Mouse (Mus musculus) forebrain, embryonic 11.5 days (tissue): ENCODE measurements around the gene Ctxn2. TPM values are rescaled to one million over a fixed set of nuclear protein-coding genes. Genes with fewer than 3 reads are reported as not detected.

ENCODE experiments used
- ATAC-seq: fragments of 200-750 bp; cut with Nextera tagmentation; replicated peaks from 2 replicates; pipeline ENCODE4 v1.8.0; 2017; ENCODE audit warnings: moderate TSS enrichment; ENCODE audit not compliant: low FRiP score
- DNase-seq: peaks from one replicate; pipeline ENCODE4 v3.0.0-alpha.2; 2017; ENCODE audit warnings: low spot score
- H3K27ac ChIP-seq: fragments of 300-500 bp; sonication (generic); 2 replicates; pipeline ENCODE4 v1.5.1; 2014; ENCODE audit warnings: low read depth, low read length
- H3K27me3 ChIP-seq: fragments of 300-500 bp; sonication (generic); 2 replicates; pipeline ENCODE4 v1.6.1; 2014; ENCODE audit warnings: mild to moderate bottlenecking, low read length, mixed read lengths; ENCODE audit not compliant: control insufficient read depth, insufficient read depth
- H3K36me3 ChIP-seq: fragments of 300-500 bp; sonication (generic); 2 replicates; pipeline ENCODE4 v1.6.1; 2014; ENCODE audit warnings: mild to moderate bottlenecking, low read length, moderate library complexity, mixed read lengths; ENCODE audit not compliant: control insufficient read depth, insufficient read depth
- H3K4me1 ChIP-seq: fragments of 300-500 bp; sonication (generic); replicated peaks from 2 replicates; pipeline ENCODE4 v1.6.1; 2014; ENCODE audit warnings: low read length, mixed read lengths; ENCODE audit not compliant: control insufficient read depth, insufficient read depth
- H3K4me2 ChIP-seq: fragments of 300-500 bp; sonication (generic); 2 replicates; pipeline ENCODE4 v1.6.1; 2014; ENCODE audit warnings: low read depth, mild to moderate bottlenecking, low read length, moderate library complexity, mixed read lengths; ENCODE audit not compliant: severe bottlenecking
- H3K4me3 ChIP-seq: fragments of 300-500 bp; sonication (generic); 2 replicates; pipeline ENCODE4 v1.5.1; 2014; ENCODE audit warnings: low read depth, low read length
- H3K9ac ChIP-seq: fragments of 300-500 bp; sonication (generic); 2 replicates; pipeline ENCODE4 v1.6.1; 2014; ENCODE audit warnings: low read length
- H3K9me3 ChIP-seq: fragments of 300-500 bp; sonication (generic); 2 replicates; pipeline ENCODE4 v1.6.1; 2016; ENCODE audit warnings: low read length, mixed read lengths; ENCODE audit not compliant: control insufficient read depth
- WGBS: fragments of 180-500 bp; shearing (Covaris S2); extraction: QIAGEN DNeasy Blood & Tissue Kit; methylation state at CpG from one replicate; pipeline ENCODE4 v1.1.7; 2014; 5-methylcytosine and 5-hydroxymethylcytosine counted together
- polyA plus RNA-seq: library from polyadenylated mRNA; unstranded; fragments of >200 nt; fragmentation: Nextera tagmentation; extraction: Ambion mirVana; gene quantifications from 2 replicates; pipeline ENCODE4 v1.2.1, GENCODE M21; 2014

Gene Ctxn2
- polyA plus RNA-seq, 1 experiment from 2014 or later, result not detected

GRCm38 (mm10) chr2:125123477-125123852 lies 13.0 kb upstream of the Ctxn2 start, which contains the start of gene Myef2:
Gene Myef2 (minus strand): TSS chr2:125123661.
- H3K4me3 ChIP-seq, result peak within 1 kb of the TSS; percentile 72
- peak; percentile 91 for ATAC-seq

DNA sequence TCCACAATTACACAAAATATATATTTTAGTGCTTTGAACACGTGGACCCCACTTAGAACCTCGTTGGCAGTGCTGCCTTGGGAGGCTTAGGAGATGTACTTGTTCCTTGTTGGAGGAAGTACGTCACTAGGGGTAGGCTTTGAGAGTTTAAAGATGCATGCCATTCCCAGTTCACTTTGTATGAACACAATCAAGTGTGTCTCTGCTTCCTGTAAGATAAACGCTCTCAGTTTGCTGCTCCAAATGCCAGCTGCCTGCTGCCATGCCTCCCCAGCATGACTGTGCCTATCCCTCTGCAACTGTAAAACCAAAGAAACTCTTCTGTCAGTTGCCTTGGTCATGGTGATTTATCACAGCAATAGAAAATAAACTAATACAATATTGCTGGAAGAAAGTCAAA lies 10.7 kb upstream of the Ctxn2 start:
- Histone ChIP-seq H3K9ac (no peak overlapping the region), H3K4me2 (no peak overlapping the region), H3K9me3 (no peaks in the 10 kb centered on the region; the same call in 1 of the 2 replicates), H3K4me1 (peaks cover 2% of the 10 kb centered on the region; the same call in 1 of the 2 replicates), H3K27ac (no peak overlapping the region), H3K27me3 (no peaks in the 10 kb centered on the region), H3K4me3 (no peak overlapping the region), H3K36me3 (no peaks in the 10 kb centered on the region)
- ATAC-seq, result no peak
- WGBS, result 43% methylated on average over 4 of the region's 4 CpGs
- no peak for DNase-seq

More at GRCm38 (mm10) chr2:125123477-125123852, 13.0 kb upstream of the Ctxn2 start, which contains the start of gene Myef2:
- Histone ChIP-seq H3K4me2 (peak within 1 kb of the TSS; percentile 65), H3K27ac (peak within 1 kb of the TSS; percentile 82), H3K4me1 (peaks cover 2% of the 10 kb centered on the region; the same call in 1 of the 2 replicates), H3K9ac (peak within 1 kb of the TSS; percentile 95), H3K36me3 (no peaks in the 10 kb centered on the region), H3K27me3 (no peaks in the 10 kb centered on the region), H3K9me3 (no peaks in the 10 kb centered on the region; the same call in 1 of the 2 replicates)
- peak; percentile 95 for DNase-seq
- WGBS, result under 1% methylated on average over 32 of the region's 48 CpGs

- no peaks in the 10 kb centered on the region for H3K27me3 ChIP-seq
- 87% methylated on average over 3 of the region's 3 CpGs for WGBS
Measured at GRCm38 (mm10) chr2:125126792-125127191, 9.7 kb upstream of the Ctxn2 start.

GRCm38 (mm10) chr2:125134113-125134512 lies 2.4 kb upstream of the Ctxn2 start:
- DNase-seq (no peak), ATAC-seq (no peak)
- no peak overlapping the region for H3K4me3 ChIP-seq
- no peaks in the 10 kb centered on the region for H3K4me1 ChIP-seq
- no peak overlapping the region for H3K9ac ChIP-seq
- no peak overlapping the region for H3K27ac ChIP-seq
- no peak overlapping the region for H3K4me2 ChIP-seq
- H3K27me3 ChIP-seq, result no peaks in the 10 kb centered on the region
- H3K36me3 ChIP-seq, result no peaks in the 10 kb centered on the region
- no peaks in the 10 kb centered on the region for H3K9me3 ChIP-seq
- 25% methylated on average over 4 of the region's 4 CpGs for WGBS

More at GRCm38 (mm10) chr2:125126792-125127191, 9.7 kb upstream of the Ctxn2 start:
- H3K27ac ChIP-seq, result no peak overlapping the region
- no peak overlapping the region for H3K4me3 ChIP-seq
- no peaks in the 10 kb centered on the region for H3K36me3 ChIP-seq
- H3K9ac ChIP-seq, result no peak overlapping the region
- ATAC-seq (no peak), DNase-seq (no peak)
- no peaks in the 10 kb centered on the region for H3K4me1 ChIP-seq
- no peak overlapping the region for H3K4me2 ChIP-seq
- H3K9me3 ChIP-seq, result no peaks in the 10 kb centered on the region; the same call in 1 of the 2 replicates

DNA sequence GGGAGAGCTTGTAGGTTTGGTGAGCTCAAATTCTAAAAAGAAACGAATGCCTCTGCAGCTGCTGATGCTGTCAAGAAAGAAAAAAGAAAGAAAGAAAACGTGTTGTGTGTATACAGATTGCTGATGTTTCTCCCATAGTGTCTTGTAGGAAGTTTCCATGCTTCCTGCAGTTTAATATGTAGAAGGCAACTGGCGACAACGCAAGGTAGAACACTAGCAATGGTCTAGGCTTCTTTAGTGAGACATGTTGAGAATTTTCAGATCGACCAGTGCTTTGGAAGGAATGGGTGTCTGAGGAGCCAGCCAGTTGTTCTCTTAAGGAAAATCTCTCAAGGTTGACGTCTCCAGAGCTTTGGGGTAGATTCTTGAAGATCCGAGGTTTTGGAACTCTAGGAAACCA lies 354 bp downstream of the Ctxn2 start:
- Histone ChIP-seq H3K4me1 (no peaks in the 10 kb centered on the region), H3K4me3 (peak overlapping the region; percentile 28; the same call in 1 of the 2 replicates), H3K27ac (no peak overlapping the region), H3K9ac (no peak overlapping the region), H3K27me3 (no peaks in the 10 kb centered on the region), H3K36me3 (no peaks in the 10 kb centered on the region), H3K9me3 (no peaks in the 10 kb centered on the region), H3K4me2 (peak overlapping the region; percentile 70)
- DNase-seq (no peak), ATAC-seq (no peak)
- WGBS, result 32% methylated on average over 7 of the region's 7 CpGs

DNA sequence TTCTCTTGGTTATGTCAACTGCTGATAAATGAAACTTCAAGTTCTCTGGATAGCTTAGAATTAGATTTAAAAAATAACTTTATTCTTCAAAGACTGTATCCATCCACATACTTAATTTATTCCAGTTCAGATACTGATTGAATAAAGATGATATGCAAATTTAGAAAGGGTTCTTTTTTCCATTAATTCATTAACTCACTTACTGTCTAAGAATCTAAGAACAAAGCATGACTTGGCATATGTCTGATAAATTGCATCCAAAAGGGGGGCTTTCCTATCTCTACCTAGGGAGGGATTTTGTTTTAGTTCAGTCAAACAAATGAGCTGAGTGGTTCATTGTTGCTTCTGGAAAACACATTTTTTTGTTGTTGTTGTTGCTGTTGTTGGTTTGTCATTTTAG lies 5.8 kb downstream of the Ctxn2 start:
- Histone ChIP-seq H3K9ac (no peak overlapping the region), H3K9me3 (no peaks in the 10 kb centered on the region), H3K36me3 (no peaks in the 10 kb centered on the region), H3K4me3 (no peak overlapping the region), H3K4me2 (no peak overlapping the region), H3K27me3 (no peaks in the 10 kb centered on the region), H3K27ac (no peak overlapping the region), H3K4me1 (no peaks in the 10 kb centered on the region)
- ATAC-seq (no peak), DNase-seq (no peak)

DNA sequence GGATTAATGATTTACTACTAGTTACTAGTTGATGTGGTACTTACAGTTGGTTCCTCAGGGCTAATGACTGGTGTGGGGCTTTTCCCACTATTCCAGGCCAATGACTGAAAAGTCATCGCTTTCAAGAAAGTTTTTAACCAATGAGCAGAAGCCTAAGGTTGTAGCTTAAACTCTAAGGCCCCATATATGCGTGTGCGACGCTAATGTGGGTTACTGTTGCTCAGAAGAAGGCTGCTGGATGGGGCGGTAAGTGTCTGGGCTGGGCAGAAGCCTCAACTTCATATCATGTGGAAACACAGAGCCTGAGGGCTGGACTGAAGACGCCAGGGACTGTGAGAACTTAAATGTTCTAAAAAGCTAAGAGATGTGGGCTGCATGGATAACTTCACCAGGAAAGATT lies 15.9 kb downstream of the Ctxn2 start, which contains the start of gene Slc12a1:
TSS of gene Slc12a1 (plus strand) at position 118 of the 400 bp plus-strand sequence.
- Histone ChIP-seq H3K36me3 (no peaks in the 10 kb centered on the region), H3K9ac (no peak within 1 kb of the TSS), H3K4me2 (no peak within 1 kb of the TSS), H3K9me3 (no peaks in the 10 kb centered on the region), H3K4me3 (no peak within 1 kb of the TSS), H3K27me3 (no peaks in the 10 kb centered on the region), H3K27ac (no peak within 1 kb of the TSS), H3K4me1 (no peaks in the 10 kb centered on the region)
- WGBS, result 89% methylated on average over 6 of the region's 6 CpGs
- ATAC-seq (no peak), DNase-seq (no peak)

- H3K36me3 ChIP-seq, result no peaks in the 10 kb centered on the region
- 89% methylated on average over 9 of the region's 9 CpGs for WGBS
- ATAC-seq (no peak), DNase-seq (no peak)
- no peaks in the 10 kb centered on the region for H3K4me1 ChIP-seq
- no peaks in the 10 kb centered on the region for H3K27me3 ChIP-seq
- no peak overlapping the region for H3K4me3 ChIP-seq
- no peaks in the 10 kb centered on the region for H3K9me3 ChIP-seq
- H3K27ac ChIP-seq, result no peak overlapping the region
- no peak overlapping the region for H3K9ac ChIP-seq
- H3K4me2 ChIP-seq, result no peak overlapping the region
Measured at GRCm38 (mm10) chr2:125154294-125154693, 17.8 kb downstream of the Ctxn2 start.

GRCm38 (mm10) chr2:125155504-125155903 lies 19.0 kb downstream of the Ctxn2 start:
- Histone ChIP-seq H3K4me2 (no peak overlapping the region), H3K9ac (no peak overlapping the region), H3K4me1 (no peaks in the 10 kb centered on the region), H3K27ac (no peak overlapping the region), H3K27me3 (no peaks in the 10 kb centered on the region), H3K36me3 (no peaks in the 10 kb centered on the region), H3K4me3 (no peak overlapping the region), H3K9me3 (no peaks in the 10 kb centered on the region)
- no peak for ATAC-seq
- WGBS, result 35% methylated on average over 2 of the region's 2 CpGs
- DNase-seq, result no peak
